Mouse (Mus musculus) cortical plate, adult 2 months (tissue): ENCODE results near the gene Rpl10a. TPM values are rescaled to one million over a fixed set of nuclear protein-coding genes. Genes with fewer than 3 reads are reported as not detected.

Experiments
- H3K27ac ChIP-seq: fragments of 200-500 bp; 2 replicates; pipeline ENCODE4 v1.5.1; 2012; ENCODE audit warnings: low read length, control low read depth, inconsistent platforms; ENCODE audit not compliant: insufficient read depth
- H3K4me1 ChIP-seq: fragments of 200-500 bp; 2 replicates; pipeline ENCODE4 v1.6.1; 2011; ENCODE audit warnings: low read length; ENCODE audit not compliant: control insufficient read depth, insufficient read depth
- H3K4me3 ChIP-seq: fragments of 200-500 bp; 2 replicates; pipeline ENCODE4 v1.5.1; 2011; ENCODE audit warnings: mild to moderate bottlenecking, low read length, control low read depth; ENCODE audit not compliant: insufficient read depth
- CTCF ChIP-seq: fragments of 200-500 bp; IDR thresholded peaks from 2 replicates; pipeline ENCODE4 v1.5.1; 2011; ENCODE audit warnings: mild to moderate bottlenecking, control low read depth, low read length; ENCODE audit not compliant: insufficient read depth; ENCODE audit errors: extremely low read depth
- POLR2A ChIP-seq: fragments of 200-500 bp; IDR thresholded peaks from 2 replicates; pipeline ENCODE4 v1.6.1; 2011; ENCODE audit warnings: mild to moderate bottlenecking, low read length, control low read depth; ENCODE audit not compliant: insufficient read depth; ENCODE audit errors: extremely low read depth
- polyA plus RNA-seq: library from polyadenylated mRNA; depleted of rRNA; stranded (reverse); fragments of >200 nt; gene quantifications from 2 replicates; pipeline ENCODE4 v1.2.3, GENCODE M21; 2012

The Rpl10a gene
- polyA plus RNA-seq, 1 experiment = 705 TPM

GRCm38 (mm10) chr17:28290262-28290661 lies 38.0 kb upstream of the Rpl10a start:
- Histone ChIP-seq H3K4me1 (no peaks in the 10 kb centered on the region), H3K4me3 (no peak overlapping the region), H3K27ac (no peak overlapping the region)
- no peak for TF ChIP-seq POLR2A
- TF ChIP-seq CTCF = no peak

GRCm38 (mm10) chr17:28290671-28291070 lies 37.6 kb upstream of the Rpl10a start:
- Histone ChIP-seq H3K4me1 (no peaks in the 10 kb centered on the region), H3K4me3 (no peak overlapping the region), H3K27ac (no peak overlapping the region)
- no peak for TF ChIP-seq CTCF
- TF ChIP-seq POLR2A = no peak

- no peak overlapping the region for H3K27ac ChIP-seq
- H3K4me3 ChIP-seq = no peak overlapping the region
- H3K4me1 ChIP-seq = no peaks in the 10 kb centered on the region
- TF ChIP-seq CTCF (no peak), POLR2A (no peak)
Measured at GRCm38 (mm10) chr17:28291346-28291745, 36.9 kb upstream of the Rpl10a start.

- TF ChIP-seq CTCF (no peak), POLR2A (no peak)
- Histone ChIP-seq H3K27ac (peak overlapping the region; percentile 28; the same call in 1 of the 2 replicates), H3K4me1 (no peaks in the 10 kb centered on the region), H3K4me3 (no peak overlapping the region)
Measured at GRCm38 (mm10) chr17:28293716-28294115, 34.6 kb upstream of the Rpl10a start.

GRCm38 (mm10) chr17:28294449-28295333 lies 33.6 kb upstream of the Rpl10a start:
- H3K4me3 ChIP-seq = no peak overlapping the region
- TF ChIP-seq POLR2A (no peak), CTCF (no peak)
- no peak overlapping the region for H3K27ac ChIP-seq
- H3K4me1 ChIP-seq = no peaks in the 10 kb centered on the region

GRCm38 (mm10) chr17:28298888-28299287 lies 29.4 kb upstream of the Rpl10a start:
- Histone ChIP-seq H3K4me1 (no peaks in the 10 kb centered on the region), H3K27ac (no peak overlapping the region), H3K4me3 (no peak overlapping the region)
- TF ChIP-seq POLR2A = no peak
- TF ChIP-seq CTCF = no peak

GRCm38 (mm10) chr17:28299669-28300320 lies 28.5 kb upstream of the Rpl10a start:
- no peak overlapping the region for H3K4me3 ChIP-seq
- no peaks in the 10 kb centered on the region for H3K4me1 ChIP-seq
- no peak for TF ChIP-seq CTCF
- no peak for TF ChIP-seq POLR2A
- no peak overlapping the region for H3K27ac ChIP-seq

- H3K4me3 ChIP-seq = no peak overlapping the region
- no peak overlapping the region for H3K27ac ChIP-seq
- H3K4me1 ChIP-seq = no peaks in the 10 kb centered on the region
- TF ChIP-seq POLR2A (no peak), CTCF (no peak)
Measured at GRCm38 (mm10) chr17:28300323-28300722, 27.9 kb upstream of the Rpl10a start.

GRCm38 (mm10) chr17:28300850-28301249 lies 27.4 kb upstream of the Rpl10a start:
- Histone ChIP-seq H3K4me3 (no peak overlapping the region), H3K4me1 (no peaks in the 10 kb centered on the region), H3K27ac (no peak overlapping the region)
- TF ChIP-seq POLR2A = no peak
- TF ChIP-seq CTCF = no peak

GRCm38 (mm10) chr17:28305172-28305571 lies 23.1 kb upstream of the Rpl10a start:
- Histone ChIP-seq H3K4me1 (no peaks in the 10 kb centered on the region), H3K4me3 (no peak overlapping the region), H3K27ac (no peak overlapping the region)
- TF ChIP-seq CTCF (no peak), POLR2A (no peak)
